Mouse (Mus musculus) thymus, adult 2 months (tissue): ENCODE measurements around the gene Fzd2.
"Not testable (repeated sequence)": the region's sequence is repeated elsewhere in the genome, so short reads cannot be mapped to it uniquely, and the experiment has no call there.

Source experiments
- CTCF ChIP-seq: fragments of 200-500 bp; IDR thresholded peaks from 2 replicates; pipeline ENCODE4 v1.5.1; 2012; ENCODE audit warnings: mild to moderate bottlenecking, control low read depth, low read length, moderate library complexity, borderline replicate concordance; ENCODE audit not compliant: control insufficient read depth, poor library complexity, insufficient read depth; ENCODE audit errors: extremely low read depth
- POLR2A ChIP-seq: fragments of 200-500 bp; IDR thresholded peaks from 2 replicates; pipeline ENCODE4 v1.6.1; 2012; ENCODE audit warnings: mild to moderate bottlenecking, low read length, control low read depth, moderate library complexity; ENCODE audit not compliant: control insufficient read depth, poor library complexity, insufficient read depth; ENCODE audit errors: extremely low read depth

DNA sequence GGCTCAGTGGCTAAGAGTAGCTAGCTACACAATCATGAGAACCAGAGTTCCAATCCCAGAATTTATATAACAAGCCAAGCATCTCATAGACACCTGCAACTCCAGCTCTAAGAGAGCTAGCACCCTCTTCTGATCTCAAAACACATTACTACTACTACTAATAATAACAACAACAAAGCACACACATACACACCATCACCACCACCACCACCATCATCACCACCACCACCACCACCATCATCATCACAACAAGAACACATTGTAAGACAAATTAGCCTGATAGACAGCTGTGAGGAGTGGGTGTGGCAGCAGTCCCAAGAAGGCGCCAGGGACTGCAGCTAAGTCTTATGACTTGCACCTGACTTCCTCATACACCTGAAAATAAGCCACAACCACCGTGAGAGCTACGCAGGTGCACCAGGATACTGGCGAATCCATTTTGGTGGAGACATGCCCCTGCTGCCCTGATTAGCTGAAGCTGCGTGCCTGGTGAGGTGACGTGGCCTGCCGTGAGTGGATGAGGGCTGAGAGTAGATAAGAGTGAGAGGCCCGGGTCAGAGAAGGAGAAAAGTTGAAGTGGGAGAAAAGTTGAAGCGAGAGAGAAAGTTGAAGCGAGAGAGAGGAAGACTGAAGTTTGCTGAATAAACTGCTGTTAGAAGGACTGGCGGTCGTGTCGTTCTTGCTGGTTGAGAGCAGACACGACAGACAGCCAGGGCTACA is 39.1 kb upstream of the Fzd2 start:
- TF ChIP-seq CTCF, POLR2A: not testable (repeated sequence)
